Mouse (Mus musculus): ENCODE results near the gene Etd. TPM values are rescaled to one million over a fixed set of nuclear protein-coding genes. Genes with fewer than 3 reads are reported as not detected.
"Not testable (repeated sequence)": the region's sequence is repeated elsewhere in the genome, so short reads cannot be mapped to it uniquely, and the experiment has no call there.

Gene Etd
- polyA plus RNA-seq (2014; fragmentation: Nextera tagmentation; extraction: Ambion mirVana) = not detected in 2 replicates

- no peak for ATAC-seq (ENCODE audit: low FRiP score)
- Histone ChIP-seq H3K36me3 (ENCODE audit: control insufficient read depth, insufficient read depth, low read length) (no peaks in the 10 kb centered on the region), H3K9ac (ENCODE audit: low read depth, low read length) (no peak within 1 kb of the TSS), H3K27me3 (ENCODE audit: control insufficient read depth, insufficient read depth, low read length) (no peaks in the 10 kb centered on the region), H3K9me3 (ENCODE audit: control insufficient read depth, low read length) (no peaks in the 10 kb centered on the region), H3K4me3 (ENCODE audit: low read depth, low read length) (no peak within 1 kb of the TSS), H3K27ac (ENCODE audit: low read depth, low read length) (no peak within 1 kb of the TSS), H3K4me1 (replicated peaks; ENCODE audit: control insufficient read depth, insufficient read depth, low read length) (no peaks in the 10 kb centered on the region), H3K4me2 (replicated peaks; ENCODE audit: low read depth, low read length) (no peak within 1 kb of the TSS)
- DNase-seq (ENCODE audit: low spot score) = no peak
- 95% methylated on average over 3 of the region's 3 CpGs for WGBS
These were observed at the start of gene Etd for GRCm38 (mm10) chrX:53434618-53435017. TSS of gene Etd (plus strand) at chrX:53434918.

- DNase-seq (ENCODE audit: low spot score) (no peak), ATAC-seq (ENCODE audit: low FRiP score) (no peak)
- no peaks in the 10 kb centered on the region for H3K4me1 ChIP-seq (replicated peaks; ENCODE audit: control insufficient read depth, insufficient read depth, low read length)
- no peak overlapping the region for H3K27ac ChIP-seq (ENCODE audit: low read depth, low read length)
- no peak overlapping the region for H3K9ac ChIP-seq (ENCODE audit: low read depth, low read length)
- 84% methylated on average over 3 of the region's 3 CpGs for WGBS
- H3K27me3 ChIP-seq (ENCODE audit: control insufficient read depth, insufficient read depth, low read length) = no peaks in the 10 kb centered on the region
- H3K4me3 ChIP-seq (ENCODE audit: low read depth, low read length) = no peak overlapping the region
- H3K9me3 ChIP-seq (ENCODE audit: control insufficient read depth, low read length) = no peaks in the 10 kb centered on the region
- H3K4me2 ChIP-seq (replicated peaks; ENCODE audit: low read depth, low read length) = no peak overlapping the region
- no peaks in the 10 kb centered on the region for H3K36me3 ChIP-seq (ENCODE audit: control insufficient read depth, insufficient read depth, low read length)
These were observed 48.4 kb upstream of the Etd start for GRCm38 (mm10) chrX:53386362-53386761.

GRCm38 (mm10) chrX:53432888-53433287 is 1.8 kb upstream of the Etd start:
- Histone ChIP-seq H3K36me3 (ENCODE audit: control insufficient read depth, insufficient read depth, low read length) (no peaks in the 10 kb centered on the region), H3K27ac (ENCODE audit: low read depth, low read length) (no peak overlapping the region), H3K9ac (ENCODE audit: low read depth, low read length) (no peak overlapping the region), H3K9me3 (ENCODE audit: control insufficient read depth, low read length) (no peaks in the 10 kb centered on the region), H3K4me1 (replicated peaks; ENCODE audit: control insufficient read depth, insufficient read depth, low read length) (no peaks in the 10 kb centered on the region), H3K4me2 (replicated peaks; ENCODE audit: low read depth, low read length) (no peak overlapping the region), H3K4me3 (ENCODE audit: low read depth, low read length) (no peak overlapping the region), H3K27me3 (ENCODE audit: control insufficient read depth, insufficient read depth, low read length) (no peaks in the 10 kb centered on the region)
- ATAC-seq (ENCODE audit: low FRiP score) (no peak), DNase-seq (ENCODE audit: low spot score) (peak; percentile 11)
- 88% methylated on average over 1 of the region's 1 CpGs for WGBS

- Histone ChIP-seq H3K4me2 (replicated peaks; ENCODE audit: low read depth, low read length) (no peak overlapping the region), H3K9me3 (ENCODE audit: control insufficient read depth, low read length) (no peaks in the 10 kb centered on the region), H3K36me3 (ENCODE audit: control insufficient read depth, insufficient read depth, low read length) (no peaks in the 10 kb centered on the region), H3K4me3 (ENCODE audit: low read depth, low read length) (no peak overlapping the region), H3K9ac (ENCODE audit: low read depth, low read length) (no peak overlapping the region), H3K4me1 (replicated peaks; ENCODE audit: control insufficient read depth, insufficient read depth, low read length) (no peaks in the 10 kb centered on the region), H3K27ac (ENCODE audit: low read depth, low read length) (no peak overlapping the region), H3K27me3 (ENCODE audit: control insufficient read depth, insufficient read depth, low read length) (no peaks in the 10 kb centered on the region)
- DNase-seq (ENCODE audit: low spot score) (no peak), ATAC-seq (ENCODE audit: low FRiP score) (no peak)
- whole genome bisulfite sequencing = 44% methylated on average over 3 of the region's 3 CpGs
These were observed 24.9 kb downstream of the Etd start for GRCm38 (mm10) chrX:53459573-53459972.

- H3K9me3 ChIP-seq (ENCODE audit: control insufficient read depth, low read length); H3K4me2 ChIP-seq (replicated peaks; ENCODE audit: low read depth, low read length); H3K9ac ChIP-seq (ENCODE audit: low read depth, low read length); H3K27ac ChIP-seq (ENCODE audit: low read depth, low read length); H3K27me3 ChIP-seq (ENCODE audit: control insufficient read depth, insufficient read depth, low read length); ATAC-seq (ENCODE audit: low FRiP score); H3K36me3 ChIP-seq (ENCODE audit: control insufficient read depth, insufficient read depth, low read length); H3K4me3 ChIP-seq (ENCODE audit: low read depth, low read length); DNase-seq (ENCODE audit: low spot score); H3K4me1 ChIP-seq (replicated peaks; ENCODE audit: control insufficient read depth, insufficient read depth, low read length): not testable (repeated sequence)
These were observed 29.5 kb downstream of the Etd start for GRCm38 (mm10) chrX:53464194-53464593.

Other genes starting within 250 kb of the Etd start
- 1.4 and 2.6 TPM in 2 replicates for gene Plac1, start 194.8 kb upstream of the Etd start, polyA plus RNA-seq (2014; fragmentation: Nextera tagmentation; extraction: Ambion mirVana)
- gene Fam122b, start 165.1 kb upstream of the Etd start, polyA plus RNA-seq (2014; fragmentation: Nextera tagmentation; extraction: Ambion mirVana) = 7.9 and 8.0 TPM in 2 replicates
- gene Fam122c, start 161.5 kb upstream of the Etd start, polyA plus RNA-seq (2014; fragmentation: Nextera tagmentation; extraction: Ambion mirVana) = not detected in 2 replicates
- gene Mospd1, start 64.4 kb upstream of the Etd start, polyA plus RNA-seq (2014; fragmentation: Nextera tagmentation; extraction: Ambion mirVana) = 66.5 and 67.3 TPM in 2 replicates
- 66.2 and 79.1 TPM in 2 replicates for gene Rtl8c, start 173.1 kb downstream of the Etd start, polyA plus RNA-seq (2014; fragmentation: Nextera tagmentation; extraction: Ambion mirVana)
- gene Gm14597, start 174.1 kb downstream of the Etd start, polyA plus RNA-seq (2014; fragmentation: Nextera tagmentation; extraction: Ambion mirVana) = not detected in 2 replicates
- 95.2 and 111 TPM in 2 replicates for gene Rtl8a, start 208.8 kb downstream of the Etd start, polyA plus RNA-seq (2014; fragmentation: Nextera tagmentation; extraction: Ambion mirVana)
- gene Rtl8b, start 235.5 kb downstream of the Etd start, polyA plus RNA-seq (2014; fragmentation: Nextera tagmentation; extraction: Ambion mirVana) = 82.8 and 85.5 TPM in 2 replicates

Measured in hindbrain, embryonic 11.5 days (tissue).